Mouse (Mus musculus): ENCODE results near the gene Sbno2. TPM values are rescaled to one million over a fixed set of nuclear protein-coding genes. Genes with fewer than 3 reads are reported as not detected.
A peak's percentile ranks its signal among the peaks of the same experiment; 100 is the strongest.

The Sbno2 gene
- total and polyA plus RNA-seq, 3 experiments, result 9.7 to 24.2 (median 22.6) TPM

- in situ Hi-C loops (cut with MboI; ENCODE audit: low pct_ligation_motif_present, low pct_unique_long_range_greater_than_20kb, low sequenced_read_pairs) (no loop called here), dilution Hi-C loops (cut with MboI; ENCODE audit: extremely low pct_ligation_motif_present, extremely low pct_unique_long_range_greater_than_20kb, low sequenced_read_pairs) (no loop called here)
- Histone ChIP-seq H3K27me3 (replicated peaks) (no peaks in the 10 kb centered on the region), H3K9ac (ENCODE audit: insufficient read depth, low read depth) (peak overlapping the region; percentile 48; the same call in 1 of the 2 replicates), H3K4me3 (replicated peaks in 1 of 3; ENCODE audit: low read depth in 2 of 3, low read length in 2 of 3, poor library complexity in 1 of 3) (peak overlapping the region; percentile 44 to 73 (median 54)), H3K79me2 (replicated peaks; ENCODE audit: control insufficient read depth, extremely low read depth, insufficient read depth, poor library complexity, severe bottlenecking) (no peaks in the 10 kb centered on the region), H3K4me2 (ENCODE audit: insufficient read depth, low read depth, poor library complexity, severe bottlenecking) (peak overlapping the region; percentile 69), H3K4me1 (ENCODE audit: control insufficient read depth in 1 of 2, insufficient read depth in 2 of 2) (peaks cover 38 to 74% of the 10 kb centered on the region in 2 experiments), H3K9me3 (replicated peaks; ENCODE audit: low read length) (no peaks in the 10 kb centered on the region), H3K36me3 (replicated peaks in 1 of 2; ENCODE audit: control insufficient read depth in 1 of 2, insufficient read depth in 1 of 2, low read length in 1 of 2) (peaks cover 30 to 71% of the 10 kb centered on the region in 2 experiments), H3K27ac (ENCODE audit: insufficient read depth, low read depth) (peak overlapping the region; percentile 95)
- no peak for TF ChIP-seq UBTF (IDR thresholded peaks at IDR 0.05; ENCODE audit: low read depth, low read length)
- TF ChIP-seq TCF12 (IDR thresholded peaks at IDR 0.05; ENCODE audit: low read depth, low read length), result peak; percentile 84
- TF ChIP-seq CTCF (conservative IDR thresholded peaks at IDR 0.05 in 1 of 2, IDR thresholded peaks at IDR 0.05 in 1 of 2; ENCODE audit: low read depth in 2 of 2, low read length in 2 of 2), result peak in 1 of 2 experiments; percentile 92; a peak in 2 of 4 replicates
- TF ChIP-seq POLR2AphosphoS2 (IDR thresholded peaks at IDR 0.05; ENCODE audit: low read depth, low read length), result peak; percentile 24; the same call in 1 of the 2 replicates
- no peak for TF ChIP-seq USF2 (conservative IDR thresholded peaks at IDR 0.05; ENCODE audit: low read depth, low read length)
- TF ChIP-seq SMC3 (IDR thresholded peaks at IDR 0.05; ENCODE audit: low read depth, low read length), result peak; percentile 66
- TF ChIP-seq BHLHE40 (IDR thresholded peaks at IDR 0.05; ENCODE audit: low read depth, low read length), result peak; percentile 79
- TF ChIP-seq EP300 (IDR thresholded peaks at IDR 0.05; ENCODE audit: low read length), result peak; percentile 79
- TF ChIP-seq PAX5 (IDR thresholded peaks at IDR 0.05; ENCODE audit: low read length), result no peak
- TF ChIP-seq NELFE (IDR thresholded peaks at IDR 0.05; ENCODE audit: low read depth, low read length), result peak; percentile 62
- TF ChIP-seq IRF4 (IDR thresholded peaks at IDR 0.05; ENCODE audit: low read depth, low read length), result peak; percentile 64
- TF ChIP-seq ETS1 (conservative IDR thresholded peaks at IDR 0.05; ENCODE audit: low read depth, low read length), result peak; percentile 74
- peak; percentile 46; the same call in 1 of the 2 replicates for TF ChIP-seq NRF1 (IDR thresholded peaks at IDR 0.05; ENCODE audit: low read depth, low read length)
- TF ChIP-seq CHD1 (IDR thresholded peaks at IDR 0.05; ENCODE audit: low read depth, low read length), result no peak
- peak; percentile 78 for TF ChIP-seq MXI1 (IDR thresholded peaks at IDR 0.05; ENCODE audit: low read depth, low read length)
- TF ChIP-seq KAT2A (IDR thresholded peaks at IDR 0.05; ENCODE audit: insufficient replicate concordance, low read length), result no peak
- TF ChIP-seq MAFK (IDR thresholded peaks at IDR 0.05; ENCODE audit: insufficient replicate concordance, low read length), result no peak
- no peak for TF ChIP-seq GABPA (IDR thresholded peaks at IDR 0.05; ENCODE audit: insufficient replicate concordance, low read depth, low read length)
- TF ChIP-seq POLR2A (IDR thresholded peaks at IDR 0.05; ENCODE audit: low read depth, low read length), result peak; percentile 62
- peak; percentile 79 for TF ChIP-seq ZMIZ1 (IDR thresholded peaks at IDR 0.05; ENCODE audit: low read depth, low read length)
- no peak for TF ChIP-seq JUND (conservative IDR thresholded peaks at IDR 0.05; ENCODE audit: low read depth, low read length)
- TF ChIP-seq RCOR1 (conservative IDR thresholded peaks at IDR 0.05; ENCODE audit: low read depth, low read length), result 0 out of 2 replicates have a peak, but pooled peaks have one; percentile 11
- TF ChIP-seq TBP (conservative IDR thresholded peaks at IDR 0.05; ENCODE audit: low read depth, low read length), result no peak
- peak; percentile 78 for TF ChIP-seq MEF2A (IDR thresholded peaks at IDR 0.05; ENCODE audit: borderline replicate concordance, low read depth, low read length)
- TF ChIP-seq SIN3A (IDR thresholded peaks at IDR 0.05; ENCODE audit: low read length), result peak; percentile 92
- no peak; the same call in 1 of the 2 replicates for TF ChIP-seq MAZ (IDR thresholded peaks at IDR 0.05; ENCODE audit: low read depth, low read length)
- peak; percentile 42 for TF ChIP-seq RAD21 (IDR thresholded peaks at IDR 0.05; ENCODE audit: low read depth, low read length)
- peak; percentile 66; the same call in 1 of the 2 replicates for TF ChIP-seq MAX (IDR thresholded peaks at IDR 0.05; ENCODE audit: low read length)
- TF ChIP-seq USF1 (IDR thresholded peaks at IDR 0.05; ENCODE audit: low read depth, low read length), result no peak
- TF ChIP-seq HCFC1 (IDR thresholded peaks at IDR 0.05; ENCODE audit: low read depth, low read length), result peak; percentile 64
- TF ChIP-seq ELF1 (IDR thresholded peaks at IDR 0.05; ENCODE audit: low read depth, low read length), result peak; percentile 88
- TF ChIP-seq ZC3H11A (IDR thresholded peaks at IDR 0.05; ENCODE audit: low read depth, low read length), result no peak
- peak; percentile 95 for DNase-seq (ENCODE audit: extremely low read depth)
These were observed 30.4 kb downstream of the Sbno2 start for GRCm38 (mm10) chr10:80074813-80075601.

All from CH12.LX (cell line).